Mouse (Mus musculus) embryonic facial prominence, embryonic 15.5 days (tissue): Measurements from ENCODE around the gene Tbc1d4. TPM values are rescaled to one million over a fixed set of nuclear protein-coding genes. Genes with fewer than 3 reads are reported as not detected.
"Not testable (repeated sequence)": the region's sequence is repeated elsewhere in the genome, so short reads cannot be mapped to it uniquely, and the experiment has no call there.

ENCODE experiments used
- ATAC-seq: fragments of 200-750 bp; cut with Nextera tagmentation; 2 replicates; pipeline ENCODE4 v1.8.0; 2017; ENCODE audit warnings: low read depth, moderate TSS enrichment; ENCODE audit not compliant: insufficient number of reproducible peaks, low FRiP score, low TSS enrichment
- H3K27ac ChIP-seq: fragments of 300-500 bp; sonication (generic); replicated peaks from 2 replicates; pipeline ENCODE4 v1.5.1; 2015; ENCODE audit warnings: mild to moderate bottlenecking, inconsistent platforms
- H3K27me3 ChIP-seq: fragments of 300-500 bp; sonication (generic); 2 replicates; pipeline ENCODE4 v1.6.1; 2015; ENCODE audit warnings: inconsistent platforms
- H3K36me3 ChIP-seq: fragments of 300-500 bp; sonication (generic); 2 replicates; pipeline ENCODE4 v1.6.1; 2015; ENCODE audit warnings: mild to moderate bottlenecking, inconsistent platforms
- H3K4me1 ChIP-seq: fragments of 300-500 bp; sonication (generic); 2 replicates; pipeline ENCODE4 v1.6.1; 2015; ENCODE audit warnings: inconsistent platforms
- H3K4me2 ChIP-seq: fragments of 300-500 bp; sonication (generic); replicated peaks from 2 replicates; pipeline ENCODE4 v1.6.1; 2015; ENCODE audit warnings: mild to moderate bottlenecking, inconsistent platforms
- H3K4me3 ChIP-seq: fragments of 300-500 bp; sonication (generic); replicated peaks from 2 replicates; pipeline ENCODE4 v1.5.1; 2015; ENCODE audit warnings: mild to moderate bottlenecking, inconsistent platforms
- H3K9ac ChIP-seq: fragments of 300-500 bp; sonication (generic); 2 replicates; pipeline ENCODE4 v1.6.1; 2015; ENCODE audit warnings: inconsistent platforms
- H3K9me3 ChIP-seq: fragments of 300-500 bp; sonication (generic); replicated peaks from 2 replicates; pipeline ENCODE4 v1.6.1; 2016; ENCODE audit warnings: inconsistent platforms
- WGBS: fragments of 180-500 bp; shearing (Covaris S2); methylation state at CpG from one replicate; pipeline ENCODE4 v1.1.7; 2015; 5-methylcytosine and 5-hydroxymethylcytosine counted together
- polyA plus RNA-seq: library from polyadenylated mRNA; unstranded; fragments of >200 nt; fragmentation: Nextera tagmentation; extraction: Ambion mirVana; gene quantifications from 2 replicates; pipeline ENCODE4 v1.2.1, GENCODE M21; 2015

The Tbc1d4 gene
- polyA plus RNA-seq, 1 experiment from 2014 or later: 15.1 TPM

DNA sequence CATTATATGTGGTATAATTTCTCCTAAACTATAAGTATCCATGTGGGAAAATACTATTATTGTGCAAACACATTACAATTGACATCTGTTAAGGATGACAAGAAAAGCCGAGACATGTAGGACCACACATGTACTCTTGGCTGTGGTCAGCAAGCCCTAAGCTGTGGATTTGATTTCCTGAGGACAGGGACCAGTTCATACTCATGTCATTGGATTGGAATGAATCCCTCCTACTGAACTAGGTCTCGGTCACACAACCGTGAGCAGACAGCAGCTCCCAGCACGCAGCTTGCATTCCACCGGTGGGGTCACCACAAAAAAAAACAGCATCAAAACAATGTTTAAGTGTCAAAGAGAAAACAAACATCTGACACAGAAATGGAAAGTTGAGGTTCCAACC, 15.0 kb downstream of the Tbc1d4 start:
- H3K27ac ChIP-seq: no peak overlapping the region
- no peaks in the 10 kb centered on the region for H3K27me3 ChIP-seq
- no peak overlapping the region for H3K4me2 ChIP-seq
- no peaks in the 10 kb centered on the region for H3K4me1 ChIP-seq
- no peak for ATAC-seq
- H3K9ac ChIP-seq: no peak overlapping the region
- no peak overlapping the region for H3K4me3 ChIP-seq
- 72% methylated on average over 5 of the region's 5 CpGs for WGBS
- H3K36me3 ChIP-seq: no peaks in the 10 kb centered on the region
- no peaks in the 10 kb centered on the region for H3K9me3 ChIP-seq

DNA sequence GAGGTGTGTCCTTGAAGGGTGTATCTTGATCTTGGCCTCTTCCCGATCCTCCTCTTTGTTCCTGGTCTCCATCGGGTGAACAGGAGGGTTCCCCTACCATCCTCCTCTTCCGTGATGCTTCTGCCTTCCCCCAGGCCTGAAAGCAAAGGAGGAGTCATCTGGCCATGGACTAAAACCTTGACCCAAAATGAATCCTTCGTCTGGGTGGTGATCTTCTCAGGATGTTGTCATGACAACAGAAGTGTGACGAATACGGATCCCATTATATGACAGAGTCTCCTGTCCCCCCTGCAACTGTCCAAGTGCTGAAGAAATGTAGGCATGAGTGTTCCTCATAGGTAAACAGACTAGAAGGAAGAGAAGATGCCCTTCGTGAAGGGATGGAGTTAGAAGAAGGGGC, 15.7 kb downstream of the Tbc1d4 start:
- Histone ChIP-seq H3K4me2 (no peak overlapping the region), H3K27ac (no peak overlapping the region), H3K9me3 (no peaks in the 10 kb centered on the region), H3K9ac (no peak overlapping the region), H3K27me3 (no peaks in the 10 kb centered on the region), H3K4me3 (no peak overlapping the region), H3K36me3 (no peaks in the 10 kb centered on the region), H3K4me1 (no peaks in the 10 kb centered on the region)
- ATAC-seq: no peak
- 83% methylated on average over 7 of the region's 7 CpGs for WGBS

DNA sequence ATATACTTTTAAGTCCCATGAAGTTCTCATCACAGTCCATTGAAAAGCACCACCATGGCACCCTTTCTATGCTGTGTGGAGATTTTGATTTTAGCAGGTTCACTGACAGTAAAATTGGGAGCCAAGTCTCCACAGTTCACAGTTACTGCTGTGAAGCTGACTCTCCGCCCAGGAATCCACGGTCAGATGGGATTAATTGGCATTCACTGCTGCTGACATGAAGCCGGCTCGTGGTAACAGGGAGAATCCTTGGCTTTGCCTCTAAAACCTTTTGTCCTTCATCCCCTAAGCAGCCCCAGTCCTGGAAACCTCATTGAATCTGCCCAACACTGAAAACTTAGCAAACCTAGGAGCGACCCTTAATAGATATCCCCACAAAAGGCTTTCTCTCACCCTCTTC, 17.9 kb downstream of the Tbc1d4 start:
- H3K27me3 ChIP-seq: no peaks in the 10 kb centered on the region
- H3K36me3 ChIP-seq: no peaks in the 10 kb centered on the region
- no peak overlapping the region for H3K9ac ChIP-seq
- no peaks in the 10 kb centered on the region; the same call in 1 of the 2 replicates for H3K4me1 ChIP-seq
- H3K9me3 ChIP-seq: no peaks in the 10 kb centered on the region
- 61% methylated on average over 5 of the region's 5 CpGs for WGBS
- H3K4me3 ChIP-seq: no peak overlapping the region
- H3K27ac ChIP-seq: no peak overlapping the region
- H3K4me2 ChIP-seq: no peak overlapping the region
- no peak for ATAC-seq

DNA sequence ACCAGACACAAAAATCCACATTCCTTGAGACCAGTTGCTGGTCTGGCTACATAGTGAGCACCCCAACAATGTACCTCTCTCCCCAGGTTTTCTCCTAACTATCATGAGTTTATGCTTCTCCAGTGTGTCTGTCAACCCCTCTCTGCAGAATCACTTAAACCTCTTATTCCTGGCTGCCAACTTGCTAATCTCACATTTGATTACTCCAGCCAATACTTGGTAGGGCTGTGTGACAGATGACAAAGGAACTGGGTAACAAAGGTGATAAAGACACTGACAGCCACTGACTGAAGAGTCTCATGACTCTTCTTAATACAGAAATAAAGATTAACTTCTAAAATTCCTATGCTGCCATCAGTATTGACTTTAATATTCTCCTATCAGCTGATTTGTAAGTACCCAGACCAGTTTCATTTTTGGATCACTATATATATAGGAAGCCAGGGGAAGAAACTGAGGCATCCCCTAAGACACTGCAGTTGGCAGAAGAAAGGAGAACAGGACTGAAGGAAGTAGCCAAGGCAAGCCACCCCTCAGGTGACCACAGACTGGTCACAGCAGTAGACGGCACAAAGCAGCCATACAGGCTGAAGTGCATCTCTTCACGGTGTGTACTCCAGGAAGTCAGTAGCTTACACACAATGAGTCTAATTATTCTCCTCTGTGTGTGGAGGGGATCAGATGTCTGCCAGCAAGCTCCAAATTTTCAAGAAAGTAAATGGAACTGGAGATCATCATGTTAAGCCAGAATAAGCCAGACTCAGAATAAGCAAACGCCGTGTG, 20.6 kb downstream of the Tbc1d4 start:
- H3K4me3 ChIP-seq, H3K9ac ChIP-seq, H3K9me3 ChIP-seq, H3K4me1 ChIP-seq, H3K27me3 ChIP-seq, H3K36me3 ChIP-seq, H3K27ac ChIP-seq, H3K4me2 ChIP-seq: not testable (repeated sequence)
- WGBS: 52% methylated on average over 2 of the region's 4 CpGs
- ATAC-seq: 0 out of 2 replicates have a peak, but pooled peaks have one; percentile 51

DNA sequence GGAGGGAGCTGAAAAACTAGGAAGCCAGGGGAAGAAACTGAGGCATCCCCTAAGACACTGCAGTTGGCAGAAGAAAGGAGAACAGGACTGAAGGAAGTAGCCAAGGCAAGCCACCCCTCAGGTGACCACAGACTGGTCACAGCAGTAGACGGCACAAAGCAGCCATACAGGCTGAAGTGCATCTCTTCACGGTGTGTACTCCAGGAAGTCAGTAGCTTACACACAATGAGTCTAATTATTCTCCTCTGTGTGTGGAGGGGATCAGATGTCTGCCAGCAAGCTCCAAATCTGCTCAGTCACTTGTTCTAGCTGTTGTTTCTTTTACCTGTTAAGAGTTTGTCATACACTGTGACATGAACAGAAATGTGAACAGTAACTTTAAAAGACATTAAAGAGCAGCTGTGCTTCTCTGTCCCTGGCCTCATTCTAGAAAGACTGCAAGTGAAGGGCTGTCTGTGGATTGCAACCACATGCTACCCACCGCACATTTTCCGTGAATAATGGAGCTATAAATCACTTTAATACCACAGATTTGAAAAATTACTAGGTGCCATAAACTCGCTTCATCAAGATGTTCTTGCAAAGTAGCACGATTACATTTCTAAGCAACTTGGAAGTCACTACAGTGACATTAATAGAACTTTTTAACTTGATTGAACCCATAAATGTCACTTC, 21.5 kb downstream of the Tbc1d4 start:
- H3K9me3 ChIP-seq: not testable (repeated sequence)

DNA sequence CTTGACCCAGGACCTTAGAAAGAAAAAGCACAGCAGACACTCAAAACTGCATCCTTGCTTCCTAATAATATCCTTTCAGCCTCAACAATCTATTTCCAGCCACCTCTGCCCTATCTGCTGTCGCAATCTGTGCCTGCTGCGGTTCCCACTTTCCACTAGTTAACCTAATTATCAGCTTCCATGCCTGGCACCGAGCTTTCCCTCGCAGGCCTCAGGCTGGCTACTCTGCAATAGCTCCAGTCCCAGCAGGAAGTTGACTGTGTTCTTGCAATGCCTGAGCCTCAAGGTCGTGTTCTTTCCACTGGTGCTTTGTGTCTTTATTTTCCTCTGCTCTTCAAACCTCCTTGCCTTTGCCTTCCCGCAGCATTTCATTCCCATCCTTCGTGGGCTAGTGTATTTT, 22.9 kb downstream of the Tbc1d4 start:
- Histone ChIP-seq H3K9ac (no peak overlapping the region), H3K36me3 (no peaks in the 10 kb centered on the region), H3K27me3 (no peaks in the 10 kb centered on the region), H3K27ac (no peak overlapping the region), H3K4me2 (no peak overlapping the region), H3K4me3 (no peak overlapping the region), H3K9me3 (no peaks in the 10 kb centered on the region), H3K4me1 (no peaks in the 10 kb centered on the region; the same call in 1 of the 2 replicates)
- 50% methylated on average over 7 of the region's 7 CpGs for WGBS
- no peak for ATAC-seq

More for the DNA sequence above, 21.5 kb downstream of the Tbc1d4 start:
- not testable (repeated sequence) for H3K36me3 ChIP-seq, H3K27ac ChIP-seq, H3K4me2 ChIP-seq, H3K27me3 ChIP-seq, H3K4me3 ChIP-seq, H3K9ac ChIP-seq, H3K4me1 ChIP-seq
- WGBS: 40% methylated on average over 5 of the region's 6 CpGs
- peak; percentile 51; the same call in 1 of the 2 replicates for ATAC-seq

DNA sequence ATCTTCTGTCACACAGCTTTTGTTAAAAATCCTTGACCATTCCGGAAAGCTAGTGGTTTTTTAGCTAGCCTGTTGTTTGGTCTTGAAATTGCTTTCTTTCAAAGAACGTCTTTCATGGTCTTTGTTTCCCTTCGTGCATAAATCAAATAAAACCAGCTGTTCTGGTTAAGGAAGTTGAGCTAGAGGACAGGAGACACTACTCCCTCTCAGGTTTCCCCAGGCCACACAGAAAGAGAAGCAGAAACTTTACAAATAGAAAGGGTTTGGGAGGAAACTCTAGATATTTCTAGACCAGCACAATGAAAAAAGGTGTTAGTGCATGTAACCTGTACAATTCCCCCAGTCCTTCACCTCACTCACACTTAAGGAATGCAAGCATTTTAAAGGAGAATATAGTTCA, 33.3 kb downstream of the Tbc1d4 start:
- H3K27ac ChIP-seq: no peak overlapping the region

DNA sequence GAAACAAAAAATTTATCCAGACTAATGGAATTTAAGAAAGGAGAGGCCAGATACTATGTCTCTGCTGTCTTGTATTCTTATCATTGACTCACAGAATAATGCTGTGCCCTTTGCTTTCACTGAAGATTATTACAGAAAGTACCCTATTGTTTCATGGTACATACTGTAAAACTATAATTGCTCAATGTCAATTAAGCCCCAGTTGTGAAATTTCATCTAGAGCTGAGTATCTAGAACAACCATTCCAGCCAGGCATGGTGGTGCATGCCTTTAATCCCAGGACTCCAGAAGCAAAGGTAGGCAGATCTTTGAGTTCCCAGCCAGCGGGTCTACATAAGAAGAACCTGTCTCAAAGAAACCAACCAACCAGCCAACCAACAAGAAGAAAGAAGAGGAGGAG, 34.5 kb downstream of the Tbc1d4 start:
- 93% methylated on average over 1 of the region's 1 CpGs for WGBS
- H3K27me3 ChIP-seq: no peaks in the 10 kb centered on the region
- H3K36me3 ChIP-seq: no peaks in the 10 kb centered on the region
- H3K4me1 ChIP-seq: no peaks in the 10 kb centered on the region; the same call in 1 of the 2 replicates
- no peak overlapping the region for H3K9ac ChIP-seq
- H3K27ac ChIP-seq: no peak overlapping the region
- ATAC-seq: no peak
- no peak overlapping the region for H3K4me3 ChIP-seq
- no peaks in the 10 kb centered on the region for H3K9me3 ChIP-seq
- no peak overlapping the region for H3K4me2 ChIP-seq

More for the DNA sequence above, 33.3 kb downstream of the Tbc1d4 start:
- Histone ChIP-seq H3K4me2 (no peak overlapping the region), H3K4me1 (no peaks in the 10 kb centered on the region; the same call in 1 of the 2 replicates), H3K36me3 (no peaks in the 10 kb centered on the region), H3K9me3 (no peaks in the 10 kb centered on the region), H3K27me3 (no peaks in the 10 kb centered on the region), H3K4me3 (no peak overlapping the region), H3K9ac (no peak overlapping the region)
- 11% methylated on average over 3 of the region's 3 CpGs for WGBS
- no peak for ATAC-seq

DNA sequence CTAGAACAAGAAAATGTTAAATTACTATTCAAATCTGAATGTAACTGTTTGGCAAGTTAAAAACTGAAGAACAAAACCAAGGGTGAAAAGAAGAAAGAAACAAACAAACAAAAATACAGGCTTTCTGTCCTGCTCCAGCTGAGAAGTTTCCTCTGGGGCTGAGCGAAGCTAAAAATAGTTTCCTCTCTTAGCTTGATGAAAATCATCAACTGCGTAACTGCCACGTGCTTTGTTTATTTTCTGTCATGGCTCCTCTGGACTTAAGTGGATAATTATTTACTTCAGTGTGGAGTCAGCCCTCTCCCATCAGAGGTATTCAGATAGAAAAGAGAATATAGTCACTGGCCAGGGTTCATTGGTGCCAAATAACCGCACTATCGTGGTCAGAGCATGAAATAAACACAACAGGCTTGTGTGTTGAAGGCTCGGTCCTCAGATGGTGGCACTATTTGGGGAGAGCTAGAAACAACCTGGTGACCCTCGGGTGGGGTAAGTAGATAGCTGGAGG, 35.8 kb downstream of the Tbc1d4 start:
- Histone ChIP-seq H3K4me2 (no peak overlapping the region), H3K9ac (no peak overlapping the region), H3K36me3 (no peaks in the 10 kb centered on the region), H3K4me3 (no peak overlapping the region), H3K27ac (no peak overlapping the region), H3K4me1 (no peaks in the 10 kb centered on the region; the same call in 1 of the 2 replicates), H3K9me3 (no peaks in the 10 kb centered on the region), H3K27me3 (no peaks in the 10 kb centered on the region)
- no peak for ATAC-seq
- WGBS: 57% methylated on average over 7 of the region's 7 CpGs

DNA sequence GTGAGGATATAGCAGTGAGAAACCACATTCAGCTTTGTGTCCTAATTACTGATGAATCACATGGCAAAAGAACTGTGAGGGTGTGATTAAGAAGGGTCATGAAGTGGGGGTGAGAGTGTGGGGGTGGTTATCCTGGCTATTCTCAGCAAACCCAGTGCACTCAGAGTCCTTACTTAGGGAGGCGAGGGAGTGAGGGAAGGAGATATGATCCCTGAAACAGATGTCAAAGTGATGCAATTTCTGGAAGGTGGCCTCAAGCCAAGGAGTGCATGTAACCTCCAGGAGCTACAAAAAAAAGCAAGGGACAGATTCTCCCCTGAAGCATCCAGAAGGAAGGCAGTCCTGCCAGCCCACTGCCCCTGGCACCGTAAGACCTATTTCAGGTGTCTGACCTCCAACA, 40.2 kb downstream of the Tbc1d4 start:
- Histone ChIP-seq H3K4me2 (no peak overlapping the region), H3K4me1 (no peaks in the 10 kb centered on the region; the same call in 1 of the 2 replicates), H3K9me3 (no peaks in the 10 kb centered on the region), H3K9ac (no peak overlapping the region), H3K27me3 (no peaks in the 10 kb centered on the region), H3K36me3 (no peaks in the 10 kb centered on the region), H3K4me3 (no peak overlapping the region), H3K27ac (no peak overlapping the region)
- 53% methylated on average over 2 of the region's 2 CpGs for WGBS
- no peak for ATAC-seq

DNA sequence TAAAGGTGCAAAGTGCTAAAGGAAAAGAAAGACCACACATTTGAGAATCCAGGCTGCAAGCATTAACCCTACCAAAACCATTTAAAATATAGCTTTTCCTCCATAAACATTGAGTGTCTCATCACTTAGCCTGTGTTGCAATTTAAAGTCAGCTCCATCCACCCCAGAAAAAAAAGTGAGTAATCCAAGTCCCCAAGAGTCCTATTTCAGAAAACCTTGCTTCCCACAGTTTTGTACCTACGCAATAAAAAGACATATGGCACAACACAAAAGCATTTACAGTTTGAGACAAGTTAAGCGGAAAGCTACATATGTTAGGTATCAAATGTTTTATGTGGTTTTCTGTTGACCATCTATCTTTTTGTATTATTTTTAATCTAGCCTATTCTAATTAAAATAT, 42.3 kb downstream of the Tbc1d4 start:
- no peaks in the 10 kb centered on the region for H3K9me3 ChIP-seq
- H3K9ac ChIP-seq: no peak overlapping the region
- H3K4me3 ChIP-seq: no peak overlapping the region
- 88% methylated on average over 2 of the region's 2 CpGs for WGBS
- H3K4me2 ChIP-seq: no peak overlapping the region
- no peaks in the 10 kb centered on the region for H3K27me3 ChIP-seq
- no peak overlapping the region for H3K27ac ChIP-seq
- no peak for ATAC-seq
- no peaks in the 10 kb centered on the region for H3K36me3 ChIP-seq
- H3K4me1 ChIP-seq: no peaks in the 10 kb centered on the region
